Mouse (Mus musculus) C3H10T1/2 (cell line): ENCODE measurements around the gene Srrt. TPM values are rescaled to one million over a fixed set of nuclear protein-coding genes. Genes with fewer than 3 reads are reported as not detected.

Experiments used
- polyA plus RNA-seq, 2 experiments: library from polyadenylated mRNA; unstranded; fragments of >200 nt; fragmentation: generic; extraction: Trizol; gene quantifications; one replicate each; pipeline ENCODE4 v1.2.1; 2012; ENCODE audit warnings: missing spikeins in 2 of 2

Gene Srrt
- 100 to 1,000 TPM in 1 of 2 experiments, 10 to 100 TPM in 1; 73.5 to 116 TPM for polyA plus RNA-seq

DNA sequence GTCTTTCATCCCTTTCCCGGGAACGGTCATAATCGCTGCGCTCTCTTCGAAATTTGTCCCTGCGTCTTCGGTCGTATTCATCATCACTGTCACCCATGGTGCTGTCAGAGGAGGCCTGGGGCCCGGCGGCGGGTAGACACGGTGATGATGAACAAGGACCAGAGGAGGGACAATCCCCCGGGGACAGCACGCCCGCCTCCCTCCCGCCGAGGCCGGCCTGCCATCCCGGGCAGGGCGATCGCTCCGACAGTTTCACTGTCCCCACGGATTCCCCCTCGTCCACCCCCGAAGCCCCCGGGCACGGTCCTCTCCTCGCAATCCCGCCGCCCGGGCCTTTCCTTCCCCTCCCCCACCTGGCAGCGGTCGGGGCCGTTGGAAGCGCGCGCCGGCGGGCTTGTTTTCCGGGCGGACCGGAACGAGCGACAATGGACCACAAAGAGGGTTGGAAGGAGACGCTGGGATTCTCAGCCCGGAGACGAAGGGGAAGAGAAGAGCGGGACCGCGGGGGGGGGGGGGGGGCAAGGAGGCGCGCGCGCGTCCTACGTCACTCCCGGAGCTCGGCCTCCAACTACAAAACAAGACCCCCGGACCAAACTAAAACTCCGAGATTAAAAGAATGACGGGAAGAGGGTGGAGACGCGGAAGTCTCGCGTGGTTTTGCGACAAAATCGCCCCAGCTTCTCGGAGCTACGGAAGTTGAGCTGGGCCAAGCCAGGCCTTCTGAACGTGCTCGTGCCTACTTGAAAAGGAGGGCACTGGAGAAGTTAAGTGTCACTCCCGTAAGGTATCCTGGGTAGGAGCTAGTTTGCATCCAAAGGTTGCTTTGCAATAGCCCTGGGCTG, at the start of gene Srrt:
Gene Srrt, minus strand, starts transcription at position 604 of the 842 bp plus-strand sequence.

DNA sequence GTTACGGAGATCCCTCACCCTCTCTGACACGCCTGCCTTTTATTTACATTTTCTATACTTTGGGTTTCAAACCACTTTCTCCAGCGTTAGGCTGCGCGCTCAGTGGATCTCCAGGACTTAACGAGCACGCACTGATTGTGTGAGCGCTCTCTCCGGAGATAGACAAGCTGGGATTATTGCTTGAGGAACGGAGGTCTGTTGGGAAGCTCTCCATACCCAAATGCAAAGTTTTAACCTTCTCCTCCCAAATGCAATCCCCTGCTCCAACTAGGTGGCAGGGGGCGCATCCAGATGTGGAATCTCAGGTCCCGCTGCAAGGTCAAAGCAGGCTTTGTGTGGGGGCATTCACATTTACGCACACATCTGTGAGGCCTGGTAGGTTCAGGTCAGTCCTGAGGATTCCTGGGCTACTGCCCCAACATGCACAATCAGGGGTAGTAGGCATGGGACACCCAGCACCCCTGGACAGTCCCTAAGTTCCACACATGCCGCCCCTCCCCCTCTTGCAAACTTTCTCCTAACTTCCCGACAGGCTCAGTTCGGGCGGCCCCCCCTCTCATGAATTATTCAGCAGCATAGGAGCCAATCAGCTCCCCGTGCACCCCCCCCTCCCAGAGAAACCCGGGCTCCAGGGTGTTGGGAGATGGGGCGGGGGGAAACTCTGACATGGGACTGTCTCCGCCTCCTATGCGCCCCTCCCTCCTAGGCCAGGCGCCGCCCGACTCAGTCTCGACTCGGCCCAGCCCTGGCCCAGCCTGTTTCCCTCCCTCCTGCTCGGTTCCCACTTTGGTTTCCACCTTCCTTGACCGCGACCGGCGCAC, 42.1 kb upstream of the Srrt start, which contains the start of gene Ephb4:
Gene Ephb4, plus strand, starts transcription at position 726 of the 821 bp plus-strand sequence.

GRCm38 (mm10) chr5:137333512-137334174, 26.2 kb upstream of the Srrt start, which contains the start of gene Slc12a9:
TSS of gene Slc12a9 (minus strand) at chr5:137333597.

DNA sequence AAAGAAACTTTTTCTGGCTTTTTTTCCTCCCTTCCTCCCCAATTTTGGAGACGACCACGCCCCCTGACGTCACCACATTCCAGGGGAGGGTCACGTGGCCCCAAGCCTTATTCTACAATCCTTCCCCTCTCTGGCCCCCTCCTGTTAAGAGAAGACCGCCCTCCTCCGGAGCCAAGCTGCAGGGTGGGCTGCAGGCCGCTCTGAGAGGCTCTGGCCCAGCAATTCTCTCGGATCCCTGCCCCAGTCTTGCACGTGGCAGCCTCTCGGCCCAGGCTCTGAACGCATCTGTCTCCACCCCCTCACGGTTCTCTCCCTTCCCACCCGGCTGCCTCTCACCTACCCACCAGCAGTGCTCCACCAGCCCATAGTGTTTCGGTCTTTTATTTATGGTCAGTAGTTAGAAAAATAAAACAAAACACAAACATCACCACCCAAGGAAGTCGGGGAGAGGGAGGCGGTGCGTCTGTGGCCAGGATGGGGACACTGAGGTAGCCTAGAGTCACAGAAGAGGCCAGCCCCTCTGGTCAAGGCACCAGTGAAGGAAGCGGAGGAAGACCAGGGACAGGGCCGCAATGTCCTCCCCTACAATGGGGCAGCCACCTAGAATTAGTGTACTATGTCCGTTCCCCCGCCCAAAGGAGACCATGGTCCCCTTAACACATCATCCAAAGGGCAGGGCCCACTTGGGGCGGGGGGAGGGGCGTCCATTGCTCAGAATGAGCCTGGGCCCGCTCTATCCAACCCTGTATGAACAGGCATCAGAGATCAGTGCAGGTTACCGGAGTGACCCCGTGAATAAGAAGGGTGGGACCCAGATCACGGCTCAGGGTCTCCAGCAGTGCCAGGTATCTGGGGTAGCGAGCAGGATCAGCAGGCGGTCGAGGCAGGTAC, 7.0 kb upstream of the Srrt start, which contains the start of gene Trip6:
Gene Trip6, minus strand, starts transcription at position 212 of the 891 bp plus-strand sequence.

GRCm38 (mm10) chr5:137293839-137294743, 13.4 kb downstream of the Srrt start, which contains the start of gene Ufsp1:
TSS of gene Ufsp1 (plus strand) at chr5:137294629.

GRCm38 (mm10) chr5:137287032-137287952, 20.2 kb downstream of the Srrt start, which contains the start of gene Ache:
TSS of gene Ache (plus strand) at chr5:137287519.

Other genes with a start within 250 kb of the Srrt start
- gene Serpine1, start 235.4 kb downstream of the Srrt start, polyA plus RNA-seq, result 1 to 10 TPM; 2.4 to 9.3 TPM
- gene Trim56, start 191.5 kb downstream of the Srrt start, polyA plus RNA-seq, result 1 to 10 TPM in 1 of 2 experiments, under 1 TPM in 1; 0.49 to 8.3 TPM
- not detected for gene Muc3, start 158.4 kb downstream of the Srrt start, polyA plus RNA-seq
- not detected for gene Muc3a, start 95.3 kb downstream of the Srrt start, polyA plus RNA-seq
- under 1 TPM; 0.02 to 0.06 TPM for gene Ache, start 20.2 kb downstream of the Srrt start, polyA plus RNA-seq
- gene Ufsp1, start 13.0 kb downstream of the Srrt start, polyA plus RNA-seq, result 10 to 100 TPM in 1 of 2 experiments, 1 to 10 TPM in 1; 3.2 to 12.3 TPM
- 10 to 100 TPM; 88.5 to 94.3 TPM for gene Trip6, start 6.7 kb upstream of the Srrt start, polyA plus RNA-seq
- 10 to 100 TPM in 1 of 2 experiments, 1 to 10 TPM in 1; 6.4 to 15.2 TPM for gene Slc12a9, start 25.9 kb upstream of the Srrt start, polyA plus RNA-seq
- gene Ephb4, start 42.4 kb upstream of the Srrt start, polyA plus RNA-seq, result 10 to 100 TPM; 18.1 to 60.6 TPM
- gene Zan, start 169.4 kb upstream of the Srrt start, polyA plus RNA-seq, result under 1 TPM; 0.06 to 0.25 TPM
- gene Pop7, start 194.8 kb upstream of the Srrt start, polyA plus RNA-seq, result 10 to 100 TPM; 44.2 to 57.6 TPM
- 10 to 100 TPM in 1 of 2 experiments, 1 to 10 TPM in 1; 2.8 to 14.6 TPM for gene Gigyf1, start 210.9 kb upstream of the Srrt start, polyA plus RNA-seq
- gene Epo, start 225.6 kb upstream of the Srrt start, polyA plus RNA-seq, result not detected
- gene Gnb2, start 225.8 kb upstream of the Srrt start, polyA plus RNA-seq, result 100 to 1,000 TPM; 814 to 936 TPM
- gene Actl6b, start 245.8 kb upstream of the Srrt start, polyA plus RNA-seq, result not detected